ENCODE assay signal across 8 mouse cellular contexts in genomic region chr11:88118817-88119642, GRCm38 (mm10). TPM values are rescaled to one million over a fixed set of nuclear protein-coding genes. Genes with fewer than 3 reads are reported as not detected.
DNase-seq lines count a peak whose midpoint lies in the region; ATAC-seq lines count a peak whose summit lies in the region.

No protein-coding gene starts in this region.

- intact Hi-C loops in gastrocnemius, postnatal 14 days (cut with DNase I; ENCODE audit: low total_unique reads) = loop anchor here (5.0 kb wide), 1 partner anchor 33 kb away; no protein-coding TSS in a partner anchor
- intact Hi-C loops in left cerebral cortex, postnatal 10 days (cut with DNase I) = no loop called here

- peak; percentile 55 to 62 for DNase-seq in adrenal gland, adult 18-20 months (ENCODE audit: low spot score in 2 of 2)
- peak; percentile 85 for DNase-seq in embryo, embryonic 10 days (ENCODE audit: low spot score)
- peak; percentile 87 for DNase-seq in gastrocnemius, postnatal 14 days
- DNase-seq in intestine, embryonic 14.5 days (ENCODE audit: low spot score) = peak; percentile 74
- peak; percentile 56 to 77 for DNase-seq in left cerebral cortex, postnatal 10 days (ENCODE audit: extremely low spot score in 1 of 2, low spot score in 2 of 2)
- peak; percentile 97 for DNase-seq in midbrain, embryonic 11.5 days (ENCODE audit: low spot score, missing footprints)

- no peak overlapping the region for H3K4me3 ChIP-seq in intestine, embryonic 14.5 days (ENCODE audit: low read depth, low read length)
- H3K4me3 ChIP-seq in midbrain, embryonic 11.5 days (ENCODE audit: low read depth, low read length) = peak overlapping the region; percentile 6; the same call in 1 of the 2 replicates
- H3K4me3 ChIP-seq in stomach, embryonic 15.5 days (replicated peaks) = no peak overlapping the region

- peak overlapping the region; percentile 82 for H3K27ac ChIP-seq in intestine, embryonic 14.5 days (ENCODE audit: low read depth)
- peak overlapping the region; percentile 99 for H3K27ac ChIP-seq in midbrain, embryonic 11.5 days (ENCODE audit: low read depth, low read length)
- H3K27ac ChIP-seq in stomach, embryonic 15.5 days = peak overlapping the region; percentile 91

- peaks cover 62% of the 10 kb centered on the region for H3K4me1 ChIP-seq in intestine, embryonic 14.5 days (replicated peaks; ENCODE audit: control insufficient read depth, insufficient read depth, low read length)
- H3K4me1 ChIP-seq in midbrain, embryonic 11.5 days (ENCODE audit: control insufficient read depth, insufficient read depth, low read length) = peaks cover 48% of the 10 kb centered on the region
- H3K4me1 ChIP-seq in stomach, embryonic 15.5 days = peaks cover 54% of the 10 kb centered on the region

- peak overlapping the region; percentile 4 for H3K9ac ChIP-seq in intestine, embryonic 14.5 days (ENCODE audit: low read length)
- H3K9ac ChIP-seq in midbrain, embryonic 11.5 days (ENCODE audit: low read length) = peak overlapping the region; percentile 61
- H3K9ac ChIP-seq in stomach, embryonic 15.5 days = no peak overlapping the region

- H3K4me2 ChIP-seq in intestine, embryonic 14.5 days (ENCODE audit: low read length) = peak overlapping the region; percentile 14
- peak overlapping the region; percentile 31 for H3K4me2 ChIP-seq in midbrain, embryonic 11.5 days
- H3K4me2 ChIP-seq in stomach, embryonic 15.5 days = peak overlapping the region; percentile 11

- H3K36me3 ChIP-seq in intestine, embryonic 14.5 days (ENCODE audit: control insufficient read depth, insufficient read depth, low read length) = no peaks in the 10 kb centered on the region
- H3K36me3 ChIP-seq in midbrain, embryonic 11.5 days (ENCODE audit: control insufficient read depth, insufficient read depth, low read length) = no peaks in the 10 kb centered on the region
- no peaks in the 10 kb centered on the region for H3K36me3 ChIP-seq in stomach, embryonic 15.5 days

- WGBS in intestine, embryonic 14.5 days = 18% methylated on average over 8 of the region's 8 CpGs
- WGBS in midbrain, embryonic 11.5 days = 3% methylated on average over 8 of the region's 8 CpGs
- WGBS in stomach, embryonic 15.5 days = 12% methylated on average over 8 of the region's 8 CpGs

- H3K9me3 ChIP-seq in intestine, embryonic 14.5 days (ENCODE audit: control insufficient read depth, low read length) = no peaks in the 10 kb centered on the region
- no peaks in the 10 kb centered on the region for H3K9me3 ChIP-seq in midbrain, embryonic 11.5 days (ENCODE audit: control insufficient read depth, low read length)
- H3K9me3 ChIP-seq in stomach, embryonic 15.5 days = no peaks in the 10 kb centered on the region

- no peaks in the 10 kb centered on the region for H3K27me3 ChIP-seq in intestine, embryonic 14.5 days (replicated peaks; ENCODE audit: control insufficient read depth, insufficient read depth, low read length)
- H3K27me3 ChIP-seq in midbrain, embryonic 11.5 days (ENCODE audit: control insufficient read depth, insufficient read depth, low read length) = no peaks in the 10 kb centered on the region
- no peaks in the 10 kb centered on the region for H3K27me3 ChIP-seq in stomach, embryonic 15.5 days (replicated peaks)

- ATAC-seq in intestine, embryonic 14.5 days (replicated peaks; ENCODE audit: low FRiP score, low TSS enrichment, low read depth) = peak; percentile 74
- peak; percentile 94 for ATAC-seq in midbrain, embryonic 11.5 days (ENCODE audit: low FRiP score)
- peak; percentile 82 for ATAC-seq in stomach, embryonic 15.5 days (ENCODE audit: insufficient read depth, low FRiP score, low read depth)
- ATAC-seq in CD4-positive, CD25-positive, alpha-beta regulatory T cell, adult 4 months = no peak

RNA-seq across cellular contexts. Expression of gene Cuedc1, which starts 21.2 kb away (rescaled TPM):
- total RNA-seq in adrenal gland, adult 18-20 months (2021) = 10 to 100 TPM; 40.2 to 42.4 TPM
- 10 to 100 TPM; 48.5 to 50.0 TPM for total RNA-seq in gastrocnemius, postnatal 14 days (2021)
- 16.7 and 16.9 TPM in 2 replicates for polyA plus RNA-seq in intestine, embryonic 14.5 days (2014; fragmentation: Nextera tagmentation; extraction: Ambion mirVana)
- total RNA-seq in left cerebral cortex, postnatal 10 days (2021) = 10 to 100 TPM; 37.1 to 43.6 TPM
- polyA plus RNA-seq in midbrain, embryonic 11.5 days (2014; fragmentation: Nextera tagmentation; extraction: Ambion mirVana) = 16.5 and 17.0 TPM in 2 replicates
- 23.8 and 26.7 TPM in 2 replicates for polyA plus RNA-seq in stomach, embryonic 15.5 days (2015; fragmentation: Nextera tagmentation; extraction: Ambion mirVana)
- 1 to 10 TPM; 4.1 to 9.9 TPM for polyA plus RNA-seq in CD4-positive, CD25-positive, alpha-beta regulatory T cell, adult 4 months (2017; shearing (Covaris generic))

RNA-seq across cellular contexts. Expression of gene Vezf1, which starts 51.0 kb away (rescaled TPM):
- total RNA-seq in adrenal gland, adult 18-20 months (2021) = 10 to 100 TPM; 42.4 to 44.5 TPM
- total RNA-seq in gastrocnemius, postnatal 14 days (2021) = 10 to 100 TPM; 39.2 to 43.5 TPM
- 40.0 and 43.0 TPM in 2 replicates for polyA plus RNA-seq in intestine, embryonic 14.5 days (2014; fragmentation: Nextera tagmentation; extraction: Ambion mirVana)
- 10 to 100 TPM; 23.6 to 25.5 TPM for total RNA-seq in left cerebral cortex, postnatal 10 days (2021)
- polyA plus RNA-seq in midbrain, embryonic 11.5 days (2014; fragmentation: Nextera tagmentation; extraction: Ambion mirVana) = 82.5 and 83.6 TPM in 2 replicates
- 34.0 and 35.1 TPM in 2 replicates for polyA plus RNA-seq in stomach, embryonic 15.5 days (2015; fragmentation: Nextera tagmentation; extraction: Ambion mirVana)
- 10 to 100 TPM; 23.6 to 25.6 TPM for polyA plus RNA-seq in CD4-positive, CD25-positive, alpha-beta regulatory T cell, adult 4 months (2017; shearing (Covaris generic))
